Mouse (Mus musculus) liver, adult 2 months (tissue): Measurements from ENCODE around the gene Hoxb7.

Experiments
- CTCF ChIP-seq: fragments of 200-500 bp; IDR thresholded peaks from 2 replicates; pipeline ENCODE4 v1.5.1; 2011; ENCODE audit warnings: low read depth, low read length, control low read depth
- POLR2A ChIP-seq: fragments of 200-500 bp; IDR thresholded peaks from 2 replicates; pipeline ENCODE4 v1.6.1; 2011; ENCODE audit warnings: low read length, control low read depth; ENCODE audit not compliant: insufficient read depth; ENCODE audit errors: extremely low read depth

GRCm38 (mm10) chr11:96287411-96287810, 988 bp downstream of the Hoxb7 start:
- TF ChIP-seq CTCF (no peak), POLR2A (no peak)
